Mouse (Mus musculus): Measurements from ENCODE around the gene Bckdk.
A peak's percentile ranks its signal among the peaks of the same experiment; 100 is the strongest.

Gene Bckdk

DNA sequence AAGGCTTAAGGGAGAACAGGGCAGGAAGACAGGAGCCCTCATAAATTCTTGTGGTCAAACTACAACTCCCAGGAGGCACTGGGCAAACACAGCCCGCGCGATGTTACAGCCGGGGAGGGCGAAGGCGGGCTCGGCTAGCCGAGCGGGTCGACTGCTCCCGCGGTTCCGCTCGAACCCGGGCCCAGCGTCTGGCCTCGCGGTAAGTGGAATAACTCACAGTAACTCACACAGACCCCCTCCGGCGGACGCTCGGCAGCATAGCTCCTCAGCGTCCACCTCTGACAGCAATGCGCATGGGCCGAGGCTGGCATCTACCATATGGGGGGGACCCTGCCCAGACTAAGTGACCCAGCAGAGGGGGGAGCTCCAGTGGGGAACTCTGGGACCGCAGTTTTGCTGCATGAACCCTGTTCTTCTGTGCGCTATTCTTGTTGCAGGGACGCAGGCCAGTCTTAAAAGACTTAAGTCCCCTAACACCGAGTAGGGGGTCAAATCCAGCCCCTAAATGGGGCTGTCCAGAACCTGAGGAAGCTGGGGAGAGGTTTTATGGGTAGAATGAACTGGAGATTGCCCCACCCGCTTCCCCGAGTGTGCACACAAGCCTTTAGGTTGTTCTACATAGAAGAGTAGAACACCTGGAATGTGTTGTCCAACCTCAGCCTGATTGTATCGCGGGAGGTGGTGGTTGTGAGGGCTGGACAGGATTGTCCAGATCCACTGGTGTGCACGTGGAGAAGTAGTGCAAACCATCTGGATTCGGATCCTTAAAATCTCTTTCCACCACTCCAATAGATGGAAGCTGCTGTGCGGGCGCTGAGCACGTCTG, at the start of gene Bckdk:
Gene Bckdk, plus strand, starts transcription at position 112 of the 826 bp plus-strand sequence.
- peak; percentile 90 for DNase-seq (ENCODE audit: extremely low read depth, insufficient read length, low spot score)

DNA sequence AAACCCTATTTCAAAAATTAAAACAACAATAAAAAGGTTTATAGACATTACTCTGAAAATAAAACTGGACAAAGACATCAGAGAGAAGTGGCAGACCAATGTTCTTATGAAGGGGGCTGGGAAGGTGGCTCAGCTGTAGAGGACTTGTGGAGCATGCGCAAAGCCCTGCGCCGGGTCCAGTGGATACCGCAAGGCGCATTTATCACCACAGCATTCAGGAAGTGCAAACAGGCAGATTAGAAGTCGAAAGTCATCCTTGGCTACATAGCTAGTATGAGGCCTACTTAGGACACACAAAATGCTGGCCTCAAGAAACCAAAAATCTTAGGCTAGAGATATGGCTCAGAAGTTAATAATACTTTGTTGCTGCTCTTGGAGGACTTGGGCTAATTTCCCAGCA, 45.6 kb upstream of the Bckdk start:
- no peak for DNase-seq (ENCODE audit: extremely low read depth, insufficient read length, low spot score)

DNA sequence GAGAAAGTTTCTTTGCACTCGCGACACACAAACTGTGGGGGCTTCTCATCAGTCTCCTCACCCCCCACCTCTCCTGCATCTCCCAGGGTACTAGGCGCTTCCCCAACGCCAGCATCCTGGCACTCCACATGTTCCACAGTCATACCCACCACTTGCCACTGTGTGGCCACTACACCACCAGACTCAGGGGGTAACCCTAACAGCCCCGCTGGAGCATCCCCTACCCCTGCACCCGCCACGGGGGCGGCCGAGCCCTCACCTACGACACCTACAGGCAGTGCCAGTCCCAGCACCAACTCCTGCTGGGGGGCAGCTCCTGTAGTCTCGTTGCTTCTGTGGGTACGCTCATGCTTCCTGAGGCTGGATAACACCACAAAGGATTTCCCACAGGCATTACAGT, 37.4 kb upstream of the Bckdk start:
- no peak for DNase-seq (ENCODE audit: extremely low read depth, insufficient read length, low spot score)

DNA sequence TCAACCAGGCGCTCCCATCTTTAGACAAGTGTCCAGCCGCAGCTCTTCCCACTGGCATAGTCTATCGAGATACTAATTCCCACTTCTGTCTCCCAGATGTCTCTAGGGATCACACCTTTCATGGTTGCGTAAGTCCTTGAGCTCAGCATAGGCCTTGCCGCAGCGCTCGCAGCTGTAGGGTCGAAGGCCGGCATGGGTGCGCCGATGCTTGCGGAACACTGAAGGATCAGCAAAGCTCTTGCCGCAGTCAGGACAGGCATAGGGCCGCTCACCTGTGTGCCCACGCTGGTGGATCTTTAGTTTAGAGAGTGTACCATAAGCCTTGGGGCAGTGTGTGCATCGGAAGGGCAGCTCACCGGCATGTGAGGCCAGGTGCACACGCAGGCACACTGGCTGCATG, 36.2 kb upstream of the Bckdk start:
- DNase-seq (ENCODE audit: extremely low read depth, insufficient read length, low spot score) = no peak

DNA sequence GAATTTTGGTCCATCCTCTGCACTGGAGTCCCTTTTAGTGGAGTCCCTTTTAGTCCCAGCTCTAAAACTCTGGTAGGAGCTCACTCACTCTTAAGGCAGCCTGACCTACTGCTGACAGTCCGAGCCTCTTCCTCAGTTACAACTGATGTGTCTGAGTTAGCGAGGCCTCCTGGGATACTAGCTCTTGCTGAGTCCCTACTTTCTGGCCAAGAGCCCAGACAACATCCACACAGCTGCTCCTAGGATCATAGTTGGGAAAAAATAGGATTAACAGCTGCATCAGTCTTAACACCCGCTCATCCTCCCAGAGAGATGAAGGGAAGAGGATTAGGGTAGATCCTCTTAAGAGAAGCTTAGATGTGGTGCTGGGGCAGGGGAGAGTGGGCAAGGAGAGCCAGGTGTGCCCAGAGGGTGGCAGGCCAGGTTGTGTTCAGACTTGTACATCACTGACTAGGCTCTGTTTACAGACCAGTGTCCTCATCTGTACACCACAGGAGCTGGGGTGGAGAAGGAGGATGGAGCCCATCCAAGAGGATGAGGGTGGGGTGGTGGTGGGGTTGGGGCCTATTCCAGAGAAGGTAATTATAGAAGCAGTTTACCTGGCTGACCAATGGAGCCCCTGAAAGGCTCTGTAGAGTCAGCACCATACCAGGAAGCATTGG, 34.6 kb upstream of the Bckdk start:
- no peak for DNase-seq (ENCODE audit: extremely low read depth, insufficient read length, low spot score)

DNA sequence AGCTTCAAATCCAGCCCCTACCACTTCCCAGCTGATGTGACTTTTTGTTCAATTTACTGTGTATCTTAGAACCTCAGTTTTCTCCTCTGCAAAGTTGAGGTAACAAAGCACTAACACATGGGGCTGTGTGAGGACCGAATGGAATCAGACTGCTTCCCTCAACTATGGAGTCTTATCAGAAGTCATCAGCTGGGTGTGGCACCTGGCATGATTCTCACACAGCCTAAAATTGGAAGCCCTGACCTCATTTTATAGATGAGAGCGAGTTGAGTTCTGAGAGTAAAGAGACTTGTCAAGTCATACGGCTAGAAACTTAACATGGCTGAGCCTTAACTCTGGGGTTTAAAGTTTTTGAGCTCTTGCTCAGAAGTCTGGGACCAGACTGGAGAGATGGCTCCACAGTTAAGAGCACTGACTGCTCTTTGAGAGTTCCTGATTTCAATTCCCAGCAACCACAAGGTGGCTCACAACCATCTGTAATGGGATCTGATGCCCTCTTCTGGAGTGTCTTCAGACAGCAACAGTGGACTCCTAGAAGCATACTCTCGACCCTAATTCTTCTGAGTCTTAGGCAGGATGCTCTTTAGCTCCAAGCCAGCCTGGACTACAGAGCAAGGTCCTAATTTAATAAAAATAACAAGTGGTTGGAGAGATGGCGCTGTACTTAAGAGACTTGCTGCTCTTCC, 33.6 kb upstream of the Bckdk start:
- DNase-seq (ENCODE audit: extremely low read depth, insufficient read length, low spot score) = no peak

DNA sequence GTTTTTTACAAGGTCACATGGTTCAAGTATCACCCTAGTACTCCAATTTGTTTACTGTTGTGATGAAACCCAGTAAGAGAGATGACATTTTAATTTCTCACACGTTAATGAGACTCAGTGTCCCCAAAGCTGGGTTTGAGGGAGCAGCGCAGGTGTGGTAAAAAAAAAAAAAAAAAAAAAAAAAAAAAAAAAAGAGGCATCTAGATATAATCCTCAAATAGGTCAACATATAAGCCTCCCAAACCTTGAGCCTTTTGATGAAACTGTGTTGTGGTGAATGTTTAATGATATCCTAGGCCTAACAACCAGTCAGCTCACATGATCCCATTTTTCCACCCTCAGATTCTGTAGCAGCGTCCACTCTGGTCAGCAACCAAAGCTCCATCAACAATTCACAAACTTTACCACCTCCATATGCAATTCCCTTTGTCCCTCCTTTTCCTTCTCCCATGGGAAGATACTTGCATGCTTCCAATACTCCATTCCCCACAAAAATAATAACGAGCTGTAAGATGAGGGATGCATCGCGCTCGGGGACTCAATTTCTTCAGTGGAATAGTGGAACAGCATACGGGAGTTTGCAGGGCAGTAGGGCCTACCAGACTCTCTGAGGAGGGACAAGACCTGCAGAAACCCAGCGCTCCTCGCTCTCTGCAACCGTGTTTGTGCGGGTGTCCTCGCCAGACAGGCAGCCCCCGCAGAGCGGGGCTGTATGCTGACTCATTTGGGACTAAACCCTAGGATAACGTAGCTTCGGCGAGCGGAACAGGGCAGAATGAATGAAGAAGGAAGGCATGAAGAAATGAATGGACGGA, 28.9 kb upstream of the Bckdk start:
- DNase-seq (ENCODE audit: extremely low read depth, insufficient read length, low spot score) = no peak

DNA sequence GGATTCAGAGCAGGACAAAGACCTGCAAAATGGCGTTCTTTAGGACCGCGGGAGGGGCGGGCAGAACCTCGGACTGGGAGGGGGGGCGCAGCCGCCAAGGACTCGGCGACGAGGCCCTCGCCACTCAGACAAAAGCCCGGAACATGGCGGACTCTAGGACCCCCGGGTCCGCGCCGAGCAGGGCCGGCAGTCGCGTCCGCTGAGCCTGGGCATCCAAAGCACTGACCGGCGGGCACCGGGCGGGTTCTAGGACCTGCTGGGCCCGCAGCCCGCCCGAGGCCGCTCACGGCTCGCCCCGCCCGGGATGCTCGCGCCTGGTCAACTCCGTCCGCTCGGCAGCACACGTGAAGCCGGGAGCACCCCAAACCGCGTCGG, 28.3 kb upstream of the Bckdk start:
- peak; percentile 92 for DNase-seq (ENCODE audit: extremely low read depth, insufficient read length, low spot score)

DNA sequence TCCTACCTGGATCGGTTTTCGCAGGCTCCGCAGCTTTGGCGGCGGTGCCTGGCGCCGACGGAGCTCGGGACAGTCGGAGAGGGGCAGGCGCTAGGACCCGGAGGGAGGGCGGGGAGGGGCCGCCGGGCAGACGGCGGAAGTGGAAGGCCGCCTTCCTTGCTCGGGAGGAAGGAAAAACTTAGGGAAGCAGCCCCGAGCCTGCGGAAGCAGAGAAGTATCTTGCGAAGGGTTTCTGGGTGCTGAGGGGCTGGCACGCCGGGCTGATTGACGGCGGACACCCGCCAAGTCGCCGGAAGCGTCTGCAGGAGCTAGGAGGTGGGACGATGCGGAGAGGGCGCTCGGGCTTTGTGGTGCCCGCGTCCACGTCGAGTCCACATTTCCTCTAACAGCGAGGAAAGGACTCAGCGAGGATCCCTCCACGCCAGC, 27.8 kb upstream of the Bckdk start, which contains the start of gene Zfp646:
Gene Zfp646, plus strand, starts transcription at position 181 of the 426 bp plus-strand sequence.
- peak; percentile 92 for DNase-seq (ENCODE audit: extremely low read depth, insufficient read length, low spot score)

DNA sequence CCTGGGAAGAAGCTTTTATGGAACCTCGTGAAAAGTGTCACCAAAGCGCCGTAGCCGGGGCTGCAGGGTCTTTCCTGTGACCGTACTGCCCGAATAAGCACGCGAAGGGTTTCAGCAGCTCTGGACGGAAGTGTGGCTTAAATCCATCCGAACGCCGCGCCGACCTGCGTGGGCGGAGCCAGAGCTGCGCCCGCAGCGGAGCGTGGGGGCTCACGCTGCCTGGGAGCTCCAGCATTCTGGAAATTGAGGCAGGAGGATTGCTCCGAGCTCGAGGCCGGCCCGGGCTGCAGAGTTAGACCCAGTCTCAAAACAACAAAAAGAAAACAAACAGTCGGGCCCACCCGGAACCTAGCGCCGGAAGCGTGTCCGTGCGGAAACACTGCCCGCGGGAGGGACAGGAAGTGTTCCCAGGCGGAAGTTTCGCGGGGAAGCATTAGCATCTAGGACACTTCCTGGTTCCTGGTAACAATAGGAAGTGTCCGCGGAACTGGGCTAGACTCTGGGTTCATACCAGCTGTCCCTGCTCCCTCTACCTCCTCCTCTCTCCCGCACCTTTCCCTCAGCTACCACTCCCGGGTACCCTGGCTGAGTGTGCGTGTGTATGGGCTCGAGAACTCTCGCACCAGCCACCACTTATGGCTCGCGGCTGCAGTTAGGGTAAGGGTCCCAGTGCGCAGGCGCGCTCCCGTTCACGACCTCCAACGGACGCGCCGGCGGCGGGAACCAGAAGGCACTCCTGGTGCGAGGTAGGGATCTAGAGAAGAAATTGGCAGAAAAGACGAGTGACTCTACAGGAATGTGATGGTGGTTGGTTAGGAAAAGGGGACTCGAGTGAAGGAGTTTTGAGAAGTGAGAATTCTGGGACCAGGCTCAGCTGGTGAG, 27.2 kb upstream of the Bckdk start, which contains the start of gene Zfp668:
Gene Zfp668, minus strand, starts transcription at position 362 of the 882 bp plus-strand sequence.
- DNase-seq (ENCODE audit: extremely low read depth, insufficient read length, low spot score) = peak; percentile 93

DNA sequence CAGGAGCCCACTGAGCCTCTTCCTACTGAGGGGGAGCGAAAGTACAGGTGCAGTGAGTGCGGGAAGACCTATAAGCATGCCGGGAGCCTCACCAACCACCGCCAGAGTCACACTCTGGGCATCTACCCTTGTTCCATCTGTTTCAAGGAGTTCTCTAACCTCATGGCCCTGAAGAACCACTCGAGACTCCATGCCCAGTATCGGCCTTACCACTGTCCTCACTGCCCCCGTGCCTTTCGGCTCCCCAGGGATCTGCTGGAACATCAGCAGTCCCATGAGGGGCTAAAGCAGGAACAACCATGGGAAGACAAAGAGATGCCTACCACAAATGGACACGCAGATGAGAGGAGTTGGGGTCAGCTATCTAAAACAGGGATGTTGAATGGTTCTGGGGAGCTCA, 24.6 kb upstream of the Bckdk start:
- DNase-seq (ENCODE audit: extremely low read depth, insufficient read length, low spot score) = no peak

DNA sequence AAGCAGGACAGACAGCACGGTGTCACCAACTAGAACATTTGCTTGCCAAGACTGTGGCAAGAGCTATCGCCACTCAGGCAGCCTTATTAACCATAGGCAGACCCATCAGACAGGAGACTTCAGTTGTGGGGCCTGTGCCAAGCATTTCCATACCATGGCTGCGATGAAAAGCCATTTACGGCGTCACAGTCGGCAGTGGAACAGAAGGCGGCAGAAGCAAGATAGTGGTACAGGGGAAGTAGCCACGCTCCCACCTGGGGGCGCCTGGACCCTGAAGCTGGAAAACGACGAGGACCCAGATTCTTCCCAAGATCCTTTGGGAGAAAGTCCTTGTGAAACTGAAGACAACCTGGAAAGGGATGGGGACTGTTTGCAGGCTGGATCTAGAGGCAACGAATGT, 23.5 kb upstream of the Bckdk start:
- DNase-seq (ENCODE audit: extremely low read depth, insufficient read length, low spot score) = no peak

DNA sequence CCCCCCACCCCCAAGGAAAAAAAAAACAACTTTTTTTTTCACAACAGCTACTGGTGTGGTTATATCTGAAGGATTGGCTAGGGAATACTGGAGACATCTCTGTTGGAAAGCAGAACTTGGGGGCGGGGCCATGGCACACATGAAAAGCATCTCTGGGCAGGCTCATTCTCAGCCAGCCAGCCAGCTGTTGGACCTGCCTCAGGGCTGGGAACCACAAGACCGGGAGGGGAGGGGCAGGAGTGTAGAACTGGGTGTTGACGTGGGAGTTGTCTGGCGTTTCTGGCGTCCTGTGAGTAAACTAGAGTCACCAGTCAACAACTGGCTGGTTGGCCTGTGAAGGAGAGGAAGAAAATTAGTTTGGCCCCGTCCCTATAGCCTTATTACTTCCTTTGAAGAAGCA, 17.9 kb upstream of the Bckdk start:
- DNase-seq (ENCODE audit: extremely low read depth, insufficient read length, low spot score) = no peak

DNA sequence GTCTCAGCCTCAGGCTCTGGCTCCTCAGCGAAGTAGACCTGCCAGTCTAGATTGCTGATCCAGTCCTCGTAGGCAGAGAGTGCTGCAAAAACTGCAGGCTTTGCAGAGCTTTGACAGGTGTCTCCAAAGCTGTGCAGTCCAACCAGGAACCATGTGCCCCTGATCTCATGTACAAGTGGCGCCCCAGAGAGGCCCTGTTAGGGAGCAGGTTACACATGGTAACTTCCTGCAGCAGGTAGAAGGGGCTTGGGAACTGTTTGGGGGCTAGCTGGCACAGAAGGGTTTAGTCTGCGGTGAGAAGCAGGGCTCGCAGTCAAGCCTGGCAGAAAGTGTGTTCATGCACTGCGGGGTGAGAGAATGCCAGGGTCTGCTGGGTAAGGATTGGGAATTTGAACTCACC, 17.3 kb upstream of the Bckdk start:
- DNase-seq (ENCODE audit: extremely low read depth, insufficient read length, low spot score) = no peak

DNA sequence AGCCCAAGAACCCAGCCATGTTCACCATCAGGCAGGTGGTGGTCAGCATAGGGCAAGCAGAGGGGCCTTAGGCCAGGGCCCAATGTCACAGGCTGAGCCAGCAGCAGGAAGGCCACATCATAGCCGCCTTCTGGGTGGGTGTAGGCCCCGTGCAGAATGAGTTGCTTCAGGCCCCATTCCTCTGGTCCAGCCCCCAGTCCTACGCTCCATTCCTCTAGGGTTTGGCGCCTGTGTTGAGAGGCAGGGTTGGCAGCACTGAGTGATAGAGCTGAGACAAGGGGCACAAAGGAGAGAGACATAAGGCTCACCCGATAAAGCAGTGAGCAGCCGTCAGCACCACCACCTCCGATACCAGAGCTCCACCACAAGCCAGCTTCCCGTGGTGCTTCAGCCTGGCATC, 16.7 kb upstream of the Bckdk start:
- DNase-seq (ENCODE audit: extremely low read depth, insufficient read length, low spot score) = no peak

DNA sequence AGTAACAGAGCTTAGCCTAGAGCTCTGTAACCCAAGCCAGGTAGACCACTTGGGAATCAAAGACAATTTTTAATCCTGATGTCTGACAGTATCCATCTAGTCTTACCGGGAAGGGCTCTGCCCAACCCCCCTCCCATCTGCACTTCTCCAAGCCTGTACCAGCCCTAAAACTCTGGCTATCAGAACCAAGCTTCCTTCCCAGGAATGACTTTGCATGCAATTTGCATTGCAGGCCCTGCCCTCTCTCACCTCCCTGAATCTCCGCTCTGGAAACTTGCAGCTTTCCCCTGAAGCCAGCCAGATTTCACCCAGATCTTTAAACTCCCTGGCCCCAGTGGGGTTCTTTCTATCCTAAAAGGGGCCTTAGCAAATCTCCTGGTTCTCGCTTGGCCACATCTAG, 16.1 kb upstream of the Bckdk start:
- no peak for DNase-seq (ENCODE audit: extremely low read depth, insufficient read length, low spot score)

DNA sequence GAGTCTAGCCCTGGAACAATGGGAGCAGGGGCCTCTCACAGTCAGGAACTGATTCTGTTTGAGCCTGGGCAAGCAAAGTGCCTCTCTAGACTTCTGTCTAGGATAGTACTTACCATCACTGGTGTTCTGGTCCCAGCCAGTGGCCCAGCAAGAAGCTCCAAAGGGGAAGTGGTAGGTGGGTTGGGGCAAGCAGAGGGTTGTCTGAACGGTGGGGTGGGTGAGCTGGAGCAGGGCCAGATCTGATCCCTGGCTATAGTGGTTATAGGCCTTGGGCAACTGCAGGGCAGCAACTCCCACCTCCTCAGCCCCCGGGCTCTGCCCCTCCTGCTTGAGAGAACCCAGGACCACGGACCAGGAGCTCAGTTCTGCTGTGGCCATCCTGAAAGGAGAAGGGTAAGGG, 15.1 kb upstream of the Bckdk start:
- DNase-seq (ENCODE audit: extremely low read depth, insufficient read length, low spot score) = no peak

DNA sequence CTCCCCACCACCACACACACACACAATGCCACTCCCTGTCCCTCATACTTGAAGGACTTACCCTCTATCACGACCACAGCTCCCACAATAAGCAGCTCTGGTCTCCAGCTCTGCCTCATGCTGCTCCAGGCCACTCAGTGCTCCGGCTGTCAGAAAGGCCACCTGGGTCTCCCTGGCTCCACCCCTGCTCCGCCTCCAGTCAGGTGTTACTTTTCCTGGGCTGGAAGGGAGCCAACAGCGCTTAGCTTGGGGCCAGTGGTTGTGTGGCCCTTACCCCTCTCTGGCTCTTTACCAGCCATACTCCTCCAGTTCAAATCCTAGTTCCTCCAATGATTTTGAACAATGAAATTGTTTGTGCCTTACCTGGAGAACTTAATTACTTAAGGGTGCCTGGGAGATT, 13.1 kb upstream of the Bckdk start, which contains the start of gene Prss53:
Gene Prss53, minus strand, starts transcription at position 173 of the 400 bp plus-strand sequence.
- DNase-seq (ENCODE audit: extremely low read depth, insufficient read length, low spot score) = no peak

DNA sequence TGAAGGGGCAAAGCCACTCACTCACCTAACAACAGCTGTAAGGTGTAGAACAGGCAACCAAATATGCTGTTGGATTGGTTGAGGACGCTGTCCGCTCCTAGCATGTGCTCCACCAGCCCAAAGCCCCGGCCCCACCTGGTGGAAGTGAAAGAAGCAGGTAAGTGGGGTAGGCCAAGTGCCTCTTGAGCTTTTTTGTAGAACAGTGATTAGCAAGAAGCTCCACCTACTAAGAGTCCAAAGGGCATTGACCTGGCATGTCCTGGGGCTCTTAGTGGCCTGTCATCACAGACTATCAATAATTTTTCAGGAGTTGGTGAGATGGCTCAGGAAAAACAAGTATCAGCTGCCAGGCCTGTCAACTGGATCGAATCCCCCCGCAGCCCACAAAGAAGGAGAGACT, 9.4 kb upstream of the Bckdk start:
- DNase-seq (ENCODE audit: extremely low read depth, insufficient read length, low spot score) = no peak

DNA sequence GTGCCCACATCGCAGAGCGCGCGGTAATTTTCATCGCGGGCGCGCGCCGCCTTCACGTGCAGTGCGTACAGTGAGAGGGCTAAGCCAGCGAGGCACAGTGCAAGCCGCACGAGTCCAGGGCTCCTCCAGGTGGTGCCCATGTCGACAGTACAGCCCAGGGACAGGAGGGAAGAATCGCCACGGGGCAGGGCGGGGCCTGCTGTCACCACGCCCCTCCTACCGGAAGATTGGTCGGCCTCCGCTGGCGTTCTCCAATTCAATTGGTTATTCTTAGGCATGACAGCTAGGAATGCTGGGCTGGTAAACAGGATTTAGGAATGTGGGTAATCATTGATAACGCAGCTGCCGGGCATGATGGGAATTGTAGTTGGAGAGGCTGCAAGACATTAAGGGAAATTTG, 8.4 kb upstream of the Bckdk start, which contains the start of the genes Gm21974 and Vkorc1:
Gene Gm21974, minus strand, starts transcription at position 13 of the 400 bp plus-strand sequence.
Gene Vkorc1, minus strand, starts transcription at position 176 of the 400 bp plus-strand sequence.
- DNase-seq (ENCODE audit: extremely low read depth, insufficient read length, low spot score) = peak; percentile 94
